Mouse (Mus musculus) mesoderm, embryonic 11.5 days (tissue): ENCODE results near the gene 1700013G24Rik.

Experiments used
- DNase-seq: peaks from one replicate; pipeline ENCODE4 v3.0.0-alpha.2; 2012; ENCODE audit warnings: low read depth, low spot score

The 1700013G24Rik gene

GRCm38 (mm10) chr4:137456581-137456980 lies 3.5 kb downstream of the 1700013G24Rik start:
- DNase-seq = no peak

GRCm38 (mm10) chr4:137457292-137457691 lies 4.2 kb downstream of the 1700013G24Rik start:
- no peak for DNase-seq

- no peak for DNase-seq
Observed at GRCm38 (mm10) chr4:137458310-137458709, 5.2 kb downstream of the 1700013G24Rik start.

GRCm38 (mm10) chr4:137458861-137459260 lies 5.8 kb downstream of the 1700013G24Rik start:
- DNase-seq = no peak

- no peak for DNase-seq
Observed at GRCm38 (mm10) chr4:137460676-137461075, 7.6 kb downstream of the 1700013G24Rik start.

GRCm38 (mm10) chr4:137461217-137461616 lies 8.1 kb downstream of the 1700013G24Rik start:
- DNase-seq = no peak

GRCm38 (mm10) chr4:137461981-137462690 lies 9.1 kb downstream of the 1700013G24Rik start:
- no peak for DNase-seq

- no peak for DNase-seq
Observed at GRCm38 (mm10) chr4:137465125-137465787, 12.2 kb downstream of the 1700013G24Rik start.

- DNase-seq = no peak
Observed at GRCm38 (mm10) chr4:137466991-137467390, 13.9 kb downstream of the 1700013G24Rik start.

- no peak for DNase-seq
Observed at GRCm38 (mm10) chr4:137467525-137467924, 14.4 kb downstream of the 1700013G24Rik start.

GRCm38 (mm10) chr4:137468260-137469080 lies 15.4 kb downstream of the 1700013G24Rik start, which contains the start of gene Hspg2:
Gene Hspg2 (plus strand): TSS chr4:137468769.
- DNase-seq = peak; percentile 98

- no peak for DNase-seq
Observed at GRCm38 (mm10) chr4:137469081-137469844, 16.2 kb downstream of the 1700013G24Rik start.

GRCm38 (mm10) chr4:137469845-137470692 lies 17.0 kb downstream of the 1700013G24Rik start:
- no peak for DNase-seq

- no peak for DNase-seq
Observed at GRCm38 (mm10) chr4:137470701-137471317, 17.7 kb downstream of the 1700013G24Rik start.

- no peak for DNase-seq
Observed at GRCm38 (mm10) chr4:137471326-137471725, 18.2 kb downstream of the 1700013G24Rik start.

GRCm38 (mm10) chr4:137473240-137473639 lies 20.2 kb downstream of the 1700013G24Rik start:
- DNase-seq = no peak

GRCm38 (mm10) chr4:137473701-137474388 lies 20.8 kb downstream of the 1700013G24Rik start:
- DNase-seq = no peak

- no peak for DNase-seq
Observed at GRCm38 (mm10) chr4:137474694-137475093, 21.6 kb downstream of the 1700013G24Rik start.

- no peak for DNase-seq
Observed at GRCm38 (mm10) chr4:137475271-137476050, 22.4 kb downstream of the 1700013G24Rik start.
